Mouse (Mus musculus) urinary bladder, adult 18-20 months (tissue): Measurements from ENCODE around the gene Nup107.

Experiments used
- DNase-seq, 2 experiments: peaks; one replicate each; pipeline ENCODE4 v3.0.0; 2022; ENCODE audit warnings: low spot score in 2 of 2, mixed read lengths in 2 of 2

Nup107 gene

GRCm38 (mm10) chr10:117777501-117778327 lies 14.8 kb downstream of the Nup107 start:
- DNase-seq: no peak

GRCm38 (mm10) chr10:117777103-117777470 lies 15.4 kb downstream of the Nup107 start:
- DNase-seq: no peak

- no peak for DNase-seq
Observed at GRCm38 (mm10) chr10:117776281-117777102, 16.0 kb downstream of the Nup107 start.

- no peak for DNase-seq
Observed at GRCm38 (mm10) chr10:117775401-117776144, 16.9 kb downstream of the Nup107 start.

GRCm38 (mm10) chr10:117774817-117775120 lies 17.7 kb downstream of the Nup107 start:
- DNase-seq: no peak

GRCm38 (mm10) chr10:117774011-117774816 lies 18.3 kb downstream of the Nup107 start:
- DNase-seq: no peak

DNA sequence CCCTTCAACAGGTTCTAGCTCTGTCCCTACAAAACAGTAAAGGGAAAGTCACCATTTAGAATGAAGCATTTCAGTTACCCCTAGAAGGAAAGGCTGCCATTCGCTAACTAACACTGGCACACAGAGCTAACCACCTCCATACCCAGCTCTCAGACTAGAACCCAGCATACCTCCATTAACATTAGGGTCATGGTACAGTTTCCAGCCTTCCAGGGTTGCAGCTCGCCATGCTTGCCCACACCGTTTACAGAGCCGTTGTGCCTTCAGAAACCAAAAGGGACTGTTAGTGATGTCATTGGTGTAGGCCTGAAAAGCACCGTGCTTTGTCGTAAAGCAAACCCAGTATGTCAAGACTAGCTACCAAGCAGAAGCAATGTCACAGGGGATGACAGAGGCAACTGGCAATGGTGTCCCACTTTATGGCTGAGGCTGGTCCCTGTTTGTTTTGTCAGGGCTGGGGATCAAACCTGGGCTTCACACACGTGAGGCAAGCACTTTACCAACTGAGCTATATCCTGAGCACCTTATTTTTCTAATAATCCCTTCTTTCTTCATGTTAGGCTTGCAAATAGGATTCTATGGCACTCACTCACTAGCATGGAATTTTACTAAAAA lies 19.3 kb downstream of the Nup107 start:
- no peak for DNase-seq

- no peak for DNase-seq
Observed at GRCm38 (mm10) chr10:117772364-117773105, 20.0 kb downstream of the Nup107 start.

- no peak for DNase-seq
Observed at GRCm38 (mm10) chr10:117771131-117771510, 21.4 kb downstream of the Nup107 start.

GRCm38 (mm10) chr10:117770286-117771130 lies 22.0 kb downstream of the Nup107 start:
- DNase-seq: no peak

- no peak for DNase-seq
Observed at GRCm38 (mm10) chr10:117769541-117770285, 22.8 kb downstream of the Nup107 start.

DNA sequence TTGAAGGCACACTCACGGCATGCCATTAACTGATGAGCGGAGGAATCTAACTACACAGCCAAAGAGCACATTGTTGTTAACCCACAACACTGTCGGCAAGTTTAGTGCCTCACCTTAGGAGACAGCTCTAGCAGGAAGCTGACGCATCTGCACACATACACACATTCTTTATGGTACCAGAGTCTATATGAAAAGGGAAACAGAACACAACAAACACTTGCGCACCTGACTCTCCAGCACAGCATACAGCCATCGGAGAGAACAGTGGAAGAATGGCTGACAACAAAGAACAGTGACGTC lies 24.4 kb downstream of the Nup107 start:
- no peak for DNase-seq

- no peak for DNase-seq
Observed at GRCm38 (mm10) chr10:117767286-117768140, 25.0 kb downstream of the Nup107 start.

DNA sequence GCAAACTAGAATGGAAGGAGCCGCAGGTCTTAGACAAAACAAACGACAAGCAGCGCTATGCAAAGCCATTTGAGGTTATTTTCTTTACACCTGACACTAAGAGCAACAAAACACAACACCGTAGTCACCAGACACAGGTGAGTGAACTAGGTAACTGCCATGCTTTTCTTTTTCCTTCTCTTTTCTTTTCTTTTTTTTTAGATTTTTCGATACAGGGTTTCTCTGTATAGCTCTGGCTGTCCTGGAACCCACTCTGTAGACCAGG lies 25.7 kb downstream of the Nup107 start:
- no peak for DNase-seq

GRCm38 (mm10) chr10:117766111-117766895 lies 26.2 kb downstream of the Nup107 start:
- DNase-seq: no peak

- no peak for DNase-seq
Observed at GRCm38 (mm10) chr10:117765116-117765894, 27.2 kb downstream of the Nup107 start.

GRCm38 (mm10) chr10:117764598-117764997 lies 27.9 kb downstream of the Nup107 start:
- DNase-seq: no peak
